Mouse (Mus musculus): ENCODE data around the gene Lrrc66. TPM values are rescaled to one million over a fixed set of nuclear protein-coding genes. Genes with fewer than 3 reads are reported as not detected.

The Lrrc66 gene
- polyA plus RNA-seq, 1 experiment from 2014 or later: not detected

DNA sequence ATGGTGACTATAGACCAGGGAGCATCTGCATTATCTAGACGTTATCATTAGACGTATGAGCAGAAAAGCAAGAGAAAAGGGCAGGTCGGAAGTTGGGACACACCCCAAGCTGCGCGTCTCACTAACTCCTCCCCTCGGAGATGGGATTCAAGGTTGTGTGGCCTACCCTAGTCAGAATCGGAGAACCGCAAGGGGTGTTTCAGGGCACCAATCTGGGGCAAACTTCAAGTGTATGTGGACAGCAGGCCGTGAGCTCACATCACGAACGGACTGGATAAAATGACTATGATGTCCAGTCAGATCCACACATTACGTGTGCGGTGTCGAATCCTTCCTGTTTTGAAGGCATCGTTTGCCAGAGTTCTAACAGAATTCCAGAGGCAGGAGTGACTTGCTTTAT, 4.3 kb downstream of the Lrrc66 start:
- no peak for DNase-seq (ENCODE audit: low spot score)
- WGBS: 69% methylated on average over 15 of the region's 15 CpGs

DNA sequence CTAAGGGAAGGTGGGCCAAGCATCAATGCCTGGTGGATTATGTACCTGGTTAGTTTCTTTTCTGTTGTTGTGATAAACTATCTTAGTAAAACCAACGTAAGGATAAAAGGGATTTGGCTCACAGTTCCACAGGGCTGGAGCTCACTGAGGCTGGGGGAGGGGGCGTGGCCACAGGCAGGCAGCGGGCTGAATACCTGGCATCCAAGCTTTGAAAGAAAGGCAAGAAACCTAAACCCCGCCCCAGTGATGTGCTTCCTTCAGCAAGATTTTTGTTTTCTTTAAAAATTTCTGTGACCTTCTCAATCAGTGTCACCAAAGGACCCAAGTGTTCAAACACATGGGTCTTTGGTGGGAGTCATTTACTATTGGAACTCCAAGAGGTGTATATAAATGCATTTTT, 4.8 kb downstream of the Lrrc66 start:
- Histone ChIP-seq H3K9ac (ENCODE audit: low read depth, low read length) (no peak overlapping the region), H3K9me3 (ENCODE audit: control insufficient read depth, low read length) (no peaks in the 10 kb centered on the region), H3K4me1 (replicated peaks; ENCODE audit: control insufficient read depth, insufficient read depth, low read length) (no peaks in the 10 kb centered on the region), H3K27ac (ENCODE audit: low read depth, low read length) (no peak overlapping the region), H3K4me2 (replicated peaks; ENCODE audit: low read depth, low read length) (no peak overlapping the region), H3K4me3 (ENCODE audit: low read depth, low read length) (no peak overlapping the region), H3K36me3 (ENCODE audit: control insufficient read depth, insufficient read depth, low read length) (no peaks in the 10 kb centered on the region), H3K27me3 (ENCODE audit: control insufficient read depth, insufficient read depth, low read length) (no peaks in the 10 kb centered on the region)
- no peak for ATAC-seq (ENCODE audit: low FRiP score)
- WGBS: 58% methylated on average over 4 of the region's 4 CpGs
- no peak for DNase-seq (ENCODE audit: low spot score)

More for the DNA sequence above, 4.3 kb downstream of the Lrrc66 start:
- H3K27ac ChIP-seq (ENCODE audit: low read depth, low read length): no peak overlapping the region
- no peaks in the 10 kb centered on the region for H3K27me3 ChIP-seq (ENCODE audit: control insufficient read depth, insufficient read depth, low read length)
- no peak for ATAC-seq (ENCODE audit: low FRiP score)
- no peaks in the 10 kb centered on the region for H3K9me3 ChIP-seq (ENCODE audit: control insufficient read depth, low read length)
- H3K36me3 ChIP-seq (ENCODE audit: control insufficient read depth, insufficient read depth, low read length): no peaks in the 10 kb centered on the region
- H3K4me1 ChIP-seq (replicated peaks; ENCODE audit: control insufficient read depth, insufficient read depth, low read length): no peaks in the 10 kb centered on the region
- H3K9ac ChIP-seq (ENCODE audit: low read depth, low read length): no peak overlapping the region
- H3K4me3 ChIP-seq (ENCODE audit: low read depth, low read length): no peak overlapping the region
- no peak overlapping the region for H3K4me2 ChIP-seq (replicated peaks; ENCODE audit: low read depth, low read length)

- Histone ChIP-seq H3K36me3 (ENCODE audit: control insufficient read depth, insufficient read depth, low read length) (no peaks in the 10 kb centered on the region), H3K27me3 (ENCODE audit: control insufficient read depth, insufficient read depth, low read length) (no peaks in the 10 kb centered on the region), H3K4me1 (replicated peaks; ENCODE audit: control insufficient read depth, insufficient read depth, low read length) (no peaks in the 10 kb centered on the region), H3K27ac (ENCODE audit: low read depth, low read length) (no peak overlapping the region), H3K4me3 (ENCODE audit: low read depth, low read length) (no peak overlapping the region), H3K4me2 (replicated peaks; ENCODE audit: low read depth, low read length) (no peak overlapping the region), H3K9ac (ENCODE audit: low read depth, low read length) (no peak overlapping the region), H3K9me3 (ENCODE audit: control insufficient read depth, low read length) (no peaks in the 10 kb centered on the region)
- no peak for ATAC-seq (ENCODE audit: low FRiP score)
- WGBS: 91% methylated on average over 7 of the region's 7 CpGs
- DNase-seq (ENCODE audit: low spot score): no peak
Measured at GRCm38 (mm10) chr5:73626842-73627241, 5.5 kb downstream of the Lrrc66 start.

DNA sequence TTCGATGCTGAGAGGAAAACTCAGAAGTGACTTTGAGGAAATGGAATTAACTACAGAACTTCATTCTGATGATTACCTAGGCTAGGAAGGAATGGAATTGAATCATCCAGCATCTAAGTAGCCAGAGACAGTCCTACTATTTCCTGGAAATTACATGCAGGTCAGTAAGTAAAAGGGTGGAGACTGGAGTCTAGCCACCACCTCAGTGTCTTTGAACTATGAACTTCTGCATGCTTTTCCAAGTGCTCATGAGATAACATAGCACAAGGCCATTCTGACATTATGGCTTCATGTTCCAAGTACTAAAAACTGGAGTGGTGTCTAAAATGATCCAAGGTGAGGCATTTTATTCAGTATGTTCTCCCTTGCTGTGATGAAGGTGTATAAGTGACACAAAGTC, 6.8 kb downstream of the Lrrc66 start:
- Histone ChIP-seq H3K27ac (ENCODE audit: low read depth, low read length) (no peak overlapping the region), H3K4me3 (ENCODE audit: low read depth, low read length) (no peak overlapping the region), H3K27me3 (ENCODE audit: control insufficient read depth, insufficient read depth, low read length) (no peaks in the 10 kb centered on the region), H3K4me2 (replicated peaks; ENCODE audit: low read depth, low read length) (no peak overlapping the region), H3K4me1 (replicated peaks; ENCODE audit: control insufficient read depth, insufficient read depth, low read length) (no peaks in the 10 kb centered on the region), H3K9ac (ENCODE audit: low read depth, low read length) (no peak overlapping the region), H3K36me3 (ENCODE audit: control insufficient read depth, insufficient read depth, low read length) (no peaks in the 10 kb centered on the region), H3K9me3 (ENCODE audit: control insufficient read depth, low read length) (no peaks in the 10 kb centered on the region)
- DNase-seq (ENCODE audit: low spot score): no peak
- no peak for ATAC-seq (ENCODE audit: low FRiP score)
- 80% methylated on average over 1 of the region's 1 CpGs for WGBS

- H3K9me3 ChIP-seq (ENCODE audit: control insufficient read depth, low read length): no peaks in the 10 kb centered on the region
- H3K4me2 ChIP-seq (replicated peaks; ENCODE audit: low read depth, low read length): no peak overlapping the region
- H3K9ac ChIP-seq (ENCODE audit: low read depth, low read length): no peak overlapping the region
- ATAC-seq (ENCODE audit: low FRiP score) (no peak), DNase-seq (ENCODE audit: low spot score) (no peak)
- H3K4me1 ChIP-seq (replicated peaks; ENCODE audit: control insufficient read depth, insufficient read depth, low read length): no peaks in the 10 kb centered on the region
- 79% methylated on average over 1 of the region's 1 CpGs for WGBS
- no peaks in the 10 kb centered on the region for H3K27me3 ChIP-seq (ENCODE audit: control insufficient read depth, insufficient read depth, low read length)
- no peak overlapping the region for H3K4me3 ChIP-seq (ENCODE audit: low read depth, low read length)
- no peaks in the 10 kb centered on the region for H3K36me3 ChIP-seq (ENCODE audit: control insufficient read depth, insufficient read depth, low read length)
- H3K27ac ChIP-seq (ENCODE audit: low read depth, low read length): no peak overlapping the region
Measured at GRCm38 (mm10) chr5:73618969-73619368, 13.4 kb downstream of the Lrrc66 start.

- Histone ChIP-seq H3K9ac (ENCODE audit: low read depth, low read length) (no peak overlapping the region), H3K4me1 (replicated peaks; ENCODE audit: control insufficient read depth, insufficient read depth, low read length) (no peaks in the 10 kb centered on the region), H3K9me3 (ENCODE audit: control insufficient read depth, low read length) (no peaks in the 10 kb centered on the region), H3K27me3 (ENCODE audit: control insufficient read depth, insufficient read depth, low read length) (no peaks in the 10 kb centered on the region), H3K36me3 (ENCODE audit: control insufficient read depth, insufficient read depth, low read length) (no peaks in the 10 kb centered on the region), H3K4me2 (replicated peaks; ENCODE audit: low read depth, low read length) (no peak overlapping the region), H3K27ac (ENCODE audit: low read depth, low read length) (no peak overlapping the region), H3K4me3 (ENCODE audit: low read depth, low read length) (no peak overlapping the region)
- ATAC-seq (ENCODE audit: low FRiP score) (no peak), DNase-seq (ENCODE audit: low spot score) (no peak)
- WGBS: 87% methylated on average over 7 of the region's 7 CpGs
Measured at GRCm38 (mm10) chr5:73615211-73615610, 17.1 kb downstream of the Lrrc66 start.

DNA sequence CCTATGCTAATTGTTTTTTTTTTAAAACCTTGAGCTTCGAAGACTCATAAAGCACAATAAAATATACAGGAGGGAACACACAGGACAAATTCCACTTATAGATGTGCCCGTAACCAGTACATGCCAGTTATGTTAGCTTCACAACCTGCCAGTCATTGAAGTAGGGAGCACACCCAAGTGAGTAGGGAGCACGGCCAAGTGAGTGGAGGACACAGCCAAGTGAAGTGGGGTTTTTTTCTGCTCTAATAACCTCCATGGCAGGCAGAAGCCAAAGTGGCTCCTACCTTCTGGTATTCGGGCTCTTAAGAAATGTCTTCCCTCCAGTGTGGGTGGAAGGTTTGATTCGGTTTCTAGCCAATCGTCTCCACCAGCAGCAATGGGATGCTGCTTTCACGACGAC, 19.0 kb downstream of the Lrrc66 start:
- Histone ChIP-seq H3K27ac (ENCODE audit: low read depth, low read length) (no peak overlapping the region), H3K9me3 (ENCODE audit: control insufficient read depth, low read length) (no peaks in the 10 kb centered on the region), H3K4me1 (replicated peaks; ENCODE audit: control insufficient read depth, insufficient read depth, low read length) (no peaks in the 10 kb centered on the region), H3K4me3 (ENCODE audit: low read depth, low read length) (no peak overlapping the region), H3K27me3 (ENCODE audit: control insufficient read depth, insufficient read depth, low read length) (no peaks in the 10 kb centered on the region), H3K4me2 (replicated peaks; ENCODE audit: low read depth, low read length) (no peak overlapping the region), H3K9ac (ENCODE audit: low read depth, low read length) (no peak overlapping the region), H3K36me3 (ENCODE audit: control insufficient read depth, insufficient read depth, low read length) (no peaks in the 10 kb centered on the region)
- ATAC-seq (ENCODE audit: low FRiP score) (no peak), DNase-seq (ENCODE audit: low spot score) (no peak)
- 92% methylated on average over 8 of the region's 8 CpGs for WGBS

GRCm38 (mm10) chr5:73611071-73611470, 21.3 kb downstream of the Lrrc66 start:
- H3K27me3 ChIP-seq (ENCODE audit: control insufficient read depth, insufficient read depth, low read length): no peaks in the 10 kb centered on the region
- H3K4me2 ChIP-seq (replicated peaks; ENCODE audit: low read depth, low read length): no peak overlapping the region
- no peak for ATAC-seq (ENCODE audit: low FRiP score)
- 95% methylated on average over 4 of the region's 4 CpGs for WGBS
- no peaks in the 10 kb centered on the region for H3K36me3 ChIP-seq (ENCODE audit: control insufficient read depth, insufficient read depth, low read length)
- no peaks in the 10 kb centered on the region for H3K9me3 ChIP-seq (ENCODE audit: control insufficient read depth, low read length)
- no peak overlapping the region for H3K27ac ChIP-seq (ENCODE audit: low read depth, low read length)
- DNase-seq (ENCODE audit: low spot score): no peak
- H3K4me1 ChIP-seq (replicated peaks; ENCODE audit: control insufficient read depth, insufficient read depth, low read length): no peaks in the 10 kb centered on the region
- H3K9ac ChIP-seq (ENCODE audit: low read depth, low read length): no peak overlapping the region
- no peak overlapping the region for H3K4me3 ChIP-seq (ENCODE audit: low read depth, low read length)

- Histone ChIP-seq H3K27me3 (ENCODE audit: control insufficient read depth, insufficient read depth, low read length) (no peaks in the 10 kb centered on the region), H3K4me1 (replicated peaks; ENCODE audit: control insufficient read depth, insufficient read depth, low read length) (no peaks in the 10 kb centered on the region), H3K27ac (ENCODE audit: low read depth, low read length) (no peak overlapping the region), H3K36me3 (ENCODE audit: control insufficient read depth, insufficient read depth, low read length) (no peaks in the 10 kb centered on the region), H3K9ac (ENCODE audit: low read depth, low read length) (no peak overlapping the region), H3K4me2 (replicated peaks; ENCODE audit: low read depth, low read length) (no peak overlapping the region), H3K4me3 (ENCODE audit: low read depth, low read length) (no peak overlapping the region), H3K9me3 (ENCODE audit: control insufficient read depth, low read length) (no peaks in the 10 kb centered on the region)
- no peak for DNase-seq (ENCODE audit: low spot score)
- ATAC-seq (ENCODE audit: low FRiP score): no peak
- WGBS: 93% methylated on average over 6 of the region's 6 CpGs
Measured at GRCm38 (mm10) chr5:73604964-73605363, 27.4 kb downstream of the Lrrc66 start.

Measured in hindbrain, embryonic 11.5 days (tissue).